Mouse (Mus musculus) heart, embryonic 12.5 days (tissue): Measurements from ENCODE around the gene Cldn24. TPM values are rescaled to one million over a fixed set of nuclear protein-coding genes. Genes with fewer than 3 reads are reported as not detected.

Source experiments
- ATAC-seq: fragments of 200-750 bp; cut with Nextera tagmentation; 2 replicates; pipeline ENCODE4 v1.8.0; 2017; ENCODE audit warnings: moderate TSS enrichment, moderate library complexity; ENCODE audit not compliant: insufficient number of reproducible peaks, low FRiP score
- H3K27ac ChIP-seq: fragments of 300-500 bp; sonication (generic); 2 replicates; pipeline ENCODE4 v1.5.1; 2016; ENCODE audit warnings: mild to moderate bottlenecking, moderate library complexity; ENCODE audit not compliant: poor library complexity, severe bottlenecking
- H3K27me3 ChIP-seq: fragments of 300-500 bp; sonication (generic); replicated peaks from 2 replicates; pipeline ENCODE4 v1.6.1; 2016; ENCODE audit warnings: mild to moderate bottlenecking, moderate library complexity
- H3K36me3 ChIP-seq: fragments of 300-500 bp; sonication (generic); 2 replicates; pipeline ENCODE4 v1.6.1; 2016; ENCODE audit warnings: mild to moderate bottlenecking, moderate library complexity
- H3K4me1 ChIP-seq: fragments of 300-500 bp; sonication (generic); replicated peaks from 2 replicates; pipeline ENCODE4 v1.6.1; 2016; ENCODE audit warnings: mild to moderate bottlenecking
- H3K4me2 ChIP-seq: fragments of 300-500 bp; sonication (generic); 2 replicates; pipeline ENCODE4 v1.6.1; 2016; ENCODE audit warnings: mild to moderate bottlenecking, moderate library complexity
- H3K4me3 ChIP-seq: fragments of 300-500 bp; sonication (generic); 2 replicates; pipeline ENCODE4 v1.5.1; 2016; ENCODE audit warnings: mild to moderate bottlenecking
- H3K9ac ChIP-seq: fragments of 300-500 bp; sonication (generic); 2 replicates; pipeline ENCODE4 v1.6.1; 2016; ENCODE audit warnings: mild to moderate bottlenecking, moderate library complexity
- H3K9me3 ChIP-seq: fragments of 300-500 bp; sonication (generic); replicated peaks from 2 replicates; pipeline ENCODE4 v1.6.1; 2016; ENCODE audit warnings: mild to moderate bottlenecking, moderate library complexity
- WGBS: fragments of 180-500 bp; shearing (Covaris S2); methylation state at CpG from one replicate; pipeline ENCODE4 v1.1.7; 2016; 5-methylcytosine and 5-hydroxymethylcytosine counted together
- polyA plus RNA-seq: library from polyadenylated mRNA; unstranded; fragments of >200 nt; fragmentation: Nextera tagmentation; extraction: Ambion mirVana; gene quantifications from 2 replicates; pipeline ENCODE4 v1.2.1, GENCODE M21; 2016

Gene Cldn24
- polyA plus RNA-seq, 1 experiment from 2014 or later: not detected

DNA sequence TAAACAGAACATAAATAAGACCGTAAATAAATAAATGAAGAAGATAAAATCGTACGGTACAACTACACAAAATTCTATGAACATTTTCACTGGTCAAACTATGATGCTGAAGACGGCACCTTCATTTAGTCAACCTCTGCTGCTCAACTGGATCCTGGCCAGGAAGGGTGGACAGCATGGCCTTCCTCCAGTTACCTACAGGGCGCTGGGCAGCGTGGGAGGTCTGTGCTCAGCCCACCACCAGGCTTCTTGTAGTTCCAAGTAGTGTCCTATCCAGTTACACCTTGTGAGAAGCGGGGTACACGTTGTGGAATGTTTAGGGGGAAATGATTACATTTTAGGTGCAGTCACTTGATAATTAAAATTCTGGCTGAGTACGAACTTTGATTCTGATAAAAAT is 5.0 kb downstream of the Cldn24 start:
- Histone ChIP-seq H3K9ac (no peak overlapping the region), H3K27me3 (no peaks in the 10 kb centered on the region), H3K4me3 (no peak overlapping the region), H3K4me1 (peaks cover 9% of the 10 kb centered on the region), H3K4me2 (no peak overlapping the region), H3K36me3 (peaks cover 44% of the 10 kb centered on the region), H3K9me3 (no peaks in the 10 kb centered on the region), H3K27ac (no peak overlapping the region)
- ATAC-seq: no peak
- WGBS: 87% methylated on average over 9 of the region's 9 CpGs

DNA sequence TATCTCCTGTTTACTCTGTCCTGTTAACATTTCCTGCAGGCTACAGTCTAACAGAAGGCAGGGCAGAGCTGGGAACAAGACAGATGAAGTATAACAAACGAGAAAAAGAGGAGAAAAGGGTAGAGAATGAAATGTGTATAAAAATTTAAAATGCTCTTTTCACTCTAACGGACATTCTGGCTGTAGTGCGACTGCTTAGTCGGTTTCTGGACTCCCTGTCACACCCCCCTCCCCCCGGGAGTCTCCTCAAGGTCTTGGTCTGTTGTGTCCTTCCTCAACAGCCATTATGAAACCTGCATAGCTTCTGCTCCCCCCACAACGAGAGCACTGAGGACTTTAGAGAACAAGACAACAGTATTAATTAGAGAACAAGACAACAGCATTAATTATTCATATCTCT is 10.7 kb downstream of the Cldn24 start:
- Histone ChIP-seq H3K27me3 (no peaks in the 10 kb centered on the region), H3K4me1 (no peaks in the 10 kb centered on the region), H3K9me3 (no peaks in the 10 kb centered on the region), H3K4me3 (no peak overlapping the region), H3K9ac (no peak overlapping the region), H3K27ac (no peak overlapping the region), H3K4me2 (no peak overlapping the region), H3K36me3 (peaks cover 58% of the 10 kb centered on the region)
- WGBS: 74% methylated on average over 6 of the region's 6 CpGs
- no peak for ATAC-seq

DNA sequence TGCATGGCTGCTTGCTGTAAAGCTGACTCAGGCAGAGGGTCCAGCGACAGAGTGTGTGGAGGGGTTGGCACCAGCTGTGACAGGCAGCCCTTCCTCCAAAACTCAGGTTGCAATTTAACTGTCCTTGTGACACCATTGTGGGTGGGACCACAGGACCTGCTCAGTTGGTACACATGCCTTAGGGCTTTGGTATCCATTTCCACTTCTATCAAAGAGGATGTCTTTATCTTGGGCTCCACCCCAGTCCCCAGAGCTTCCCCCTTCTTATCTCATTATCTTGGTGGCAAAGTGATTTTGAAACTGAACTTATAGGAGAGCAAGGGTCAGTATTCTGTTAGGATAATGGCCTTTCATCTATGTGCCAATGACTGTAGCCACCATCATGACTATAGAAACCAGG is 12.0 kb downstream of the Cldn24 start:
- Histone ChIP-seq H3K4me1 (no peaks in the 10 kb centered on the region), H3K27me3 (no peaks in the 10 kb centered on the region), H3K27ac (no peak overlapping the region), H3K9me3 (no peaks in the 10 kb centered on the region), H3K9ac (no peak overlapping the region), H3K4me3 (no peak overlapping the region), H3K36me3 (peaks cover 56% of the 10 kb centered on the region), H3K4me2 (no peak overlapping the region)
- ATAC-seq: no peak
- 78% methylated on average over 1 of the region's 1 CpGs for WGBS

DNA sequence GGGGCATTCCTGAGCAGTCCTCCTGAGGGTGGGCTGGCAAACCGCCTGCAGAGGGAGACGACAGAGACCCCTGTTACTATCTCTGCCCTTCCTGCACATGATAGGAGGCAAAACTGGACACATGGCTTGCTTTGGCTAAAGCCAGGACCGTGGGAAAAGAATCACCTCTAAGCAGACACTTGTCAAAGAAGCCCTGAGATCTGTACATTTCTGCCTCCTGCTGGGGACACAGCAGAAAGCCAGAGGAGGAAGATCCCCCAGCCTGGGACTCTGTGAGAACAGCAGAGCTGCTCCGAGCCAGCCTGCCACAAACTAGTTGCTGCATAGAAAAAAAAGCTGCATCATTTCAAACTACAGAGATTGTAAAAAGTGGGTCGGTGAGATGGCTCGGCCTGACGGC is 21.1 kb downstream of the Cldn24 start:
- Histone ChIP-seq H3K9me3 (no peaks in the 10 kb centered on the region), H3K4me2 (no peak overlapping the region), H3K27me3 (no peaks in the 10 kb centered on the region), H3K4me1 (no peaks in the 10 kb centered on the region), H3K27ac (no peak overlapping the region), H3K9ac (no peak overlapping the region), H3K4me3 (no peak overlapping the region), H3K36me3 (peaks cover 84% of the 10 kb centered on the region)
- WGBS: 69% methylated on average over 7 of the region's 7 CpGs
- peak; percentile 63; the same call in 1 of the 2 replicates for ATAC-seq

DNA sequence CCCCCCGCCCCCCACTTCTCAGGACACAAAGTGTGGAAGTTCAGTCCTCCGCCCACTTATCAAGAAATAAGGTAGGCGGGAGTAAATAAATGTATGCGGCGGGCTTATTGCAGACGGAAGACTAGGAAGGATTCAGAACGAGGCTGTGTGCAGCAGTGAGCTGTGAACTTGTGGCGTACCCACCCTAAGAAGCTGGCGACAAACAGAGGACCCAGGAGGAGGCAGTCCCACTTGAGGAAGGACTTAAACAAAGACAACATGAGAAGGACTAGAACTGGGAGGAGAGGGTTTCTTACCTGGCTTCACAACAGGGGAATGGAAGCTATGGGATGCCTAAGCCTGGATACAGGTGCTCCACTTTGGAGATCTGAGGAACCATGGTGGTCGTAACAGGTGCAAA is 21.7 kb downstream of the Cldn24 start:
- 88% methylated on average over 10 of the region's 10 CpGs for WGBS
- H3K9ac ChIP-seq: no peak overlapping the region
- ATAC-seq: no peak

DNA sequence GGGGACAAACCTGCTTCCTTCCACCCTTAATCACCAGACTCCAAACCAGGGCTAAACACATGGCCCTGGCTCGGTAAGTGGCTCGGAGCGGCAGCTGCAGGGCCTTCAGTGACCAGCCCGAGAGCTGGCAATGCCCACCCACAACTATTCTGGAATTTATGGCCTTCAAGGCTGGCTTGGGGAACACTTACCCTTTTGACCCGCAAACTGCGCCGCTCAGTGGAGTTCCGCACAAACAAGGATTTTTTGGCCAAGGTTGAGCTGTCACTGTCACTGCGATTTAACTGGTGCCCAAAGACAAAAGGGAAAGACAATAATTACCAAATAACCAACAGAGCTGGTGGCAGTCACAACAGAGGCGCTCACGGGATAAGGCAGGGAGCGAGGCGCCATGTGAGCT is 24.0 kb downstream of the Cldn24 start:
- H3K9ac ChIP-seq: no peak overlapping the region
- H3K27me3 ChIP-seq: no peaks in the 10 kb centered on the region
- no peak overlapping the region for H3K27ac ChIP-seq
- ATAC-seq: no peak
- H3K36me3 ChIP-seq: peaks cover 88% of the 10 kb centered on the region
- H3K4me1 ChIP-seq: no peaks in the 10 kb centered on the region
- no peaks in the 10 kb centered on the region for H3K9me3 ChIP-seq
- no peak overlapping the region for H3K4me3 ChIP-seq
- 89% methylated on average over 13 of the region's 13 CpGs for WGBS
- no peak overlapping the region for H3K4me2 ChIP-seq

More for the DNA sequence above, 21.7 kb downstream of the Cldn24 start:
- Histone ChIP-seq H3K4me3 (no peak overlapping the region), H3K36me3 (peaks cover 85% of the 10 kb centered on the region), H3K4me1 (no peaks in the 10 kb centered on the region), H3K27ac (no peak overlapping the region), H3K9me3 (no peaks in the 10 kb centered on the region), H3K4me2 (no peak overlapping the region), H3K27me3 (no peaks in the 10 kb centered on the region)

DNA sequence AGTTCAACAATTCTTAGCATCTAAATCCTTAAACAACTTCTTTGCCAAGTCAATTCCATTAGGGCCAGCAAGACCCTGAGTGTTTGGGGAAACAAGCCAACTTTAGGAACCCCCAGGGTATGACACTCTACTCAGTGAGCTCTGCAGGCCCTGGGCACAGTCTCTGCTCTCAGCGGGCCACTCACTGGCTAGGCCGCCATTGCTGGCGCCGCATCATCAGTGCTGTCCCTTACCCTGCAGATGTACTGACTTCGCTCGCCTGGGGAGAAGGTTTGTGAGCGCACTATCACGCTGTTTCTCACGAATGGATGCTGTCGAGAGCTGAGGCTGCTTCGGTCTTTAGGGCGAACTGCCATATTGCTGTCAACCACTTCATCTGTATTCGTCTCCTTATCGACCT is 25.2 kb downstream of the Cldn24 start:
- no peak overlapping the region for H3K27ac ChIP-seq
- H3K4me3 ChIP-seq: no peak overlapping the region
- peaks cover 2% of the 10 kb centered on the region; the same call in 1 of the 2 replicates for H3K4me1 ChIP-seq
- H3K4me2 ChIP-seq: no peak overlapping the region
- no peak overlapping the region for H3K9ac ChIP-seq
- WGBS: 87% methylated on average over 14 of the region's 14 CpGs
- H3K27me3 ChIP-seq: no peaks in the 10 kb centered on the region
- H3K36me3 ChIP-seq: peaks cover 89% of the 10 kb centered on the region
- H3K9me3 ChIP-seq: no peaks in the 10 kb centered on the region
- no peak for ATAC-seq

DNA sequence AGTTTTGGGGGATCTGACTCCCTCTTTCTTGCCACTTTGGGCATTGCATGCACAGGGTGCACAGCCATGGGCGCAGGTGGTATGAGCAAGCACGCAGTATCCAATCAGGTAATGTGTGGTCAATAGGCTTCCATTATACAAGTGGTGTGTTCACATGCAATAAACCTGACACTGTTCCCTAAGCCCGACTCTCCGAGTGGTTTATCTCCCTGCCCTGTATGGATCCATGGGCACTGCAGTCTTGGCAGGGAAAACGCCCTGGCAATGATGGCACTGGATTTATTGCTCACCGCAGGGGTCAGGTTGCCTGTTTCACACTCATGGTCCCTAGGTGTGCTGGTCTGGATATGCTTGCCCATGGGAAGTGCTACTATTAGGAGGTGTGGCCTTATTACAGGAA is 26.0 kb downstream of the Cldn24 start:
- Histone ChIP-seq H3K9ac (no peak overlapping the region), H3K27ac (no peak overlapping the region), H3K4me2 (no peak overlapping the region), H3K27me3 (no peaks in the 10 kb centered on the region), H3K4me3 (no peak overlapping the region), H3K36me3 (peaks cover 83% of the 10 kb centered on the region), H3K4me1 (peaks cover 10% of the 10 kb centered on the region), H3K9me3 (no peaks in the 10 kb centered on the region)
- WGBS: 92% methylated on average over 6 of the region's 6 CpGs
- no peak for ATAC-seq

DNA sequence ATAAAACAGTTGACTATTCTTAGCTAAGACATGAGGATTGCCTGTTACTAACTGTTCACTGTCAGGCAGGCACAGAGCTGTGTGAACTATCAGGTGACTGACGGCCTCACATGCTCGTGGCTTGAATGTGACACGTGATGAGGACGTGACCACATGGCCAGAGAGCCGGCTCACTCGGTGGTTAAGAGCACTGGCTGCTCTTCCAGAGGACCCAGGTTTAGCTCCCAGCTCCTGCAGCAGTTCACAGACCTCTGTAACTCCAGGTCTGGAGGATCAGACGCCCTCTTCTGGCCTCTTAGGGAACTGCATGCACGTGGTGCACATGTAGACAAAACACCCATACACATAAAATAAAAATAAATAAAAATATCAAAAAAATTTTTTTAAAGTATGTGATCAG is 27.9 kb downstream of the Cldn24 start:
- no peaks in the 10 kb centered on the region for H3K9me3 ChIP-seq
- no peaks in the 10 kb centered on the region for H3K27me3 ChIP-seq
- H3K36me3 ChIP-seq: peaks cover 84% of the 10 kb centered on the region
- H3K4me3 ChIP-seq: no peak overlapping the region
- H3K27ac ChIP-seq: no peak overlapping the region
- no peak overlapping the region for H3K9ac ChIP-seq
- no peak overlapping the region for H3K4me2 ChIP-seq
- 70% methylated on average over 8 of the region's 8 CpGs for WGBS
- no peak for ATAC-seq
- peaks cover 14% of the 10 kb centered on the region for H3K4me1 ChIP-seq

DNA sequence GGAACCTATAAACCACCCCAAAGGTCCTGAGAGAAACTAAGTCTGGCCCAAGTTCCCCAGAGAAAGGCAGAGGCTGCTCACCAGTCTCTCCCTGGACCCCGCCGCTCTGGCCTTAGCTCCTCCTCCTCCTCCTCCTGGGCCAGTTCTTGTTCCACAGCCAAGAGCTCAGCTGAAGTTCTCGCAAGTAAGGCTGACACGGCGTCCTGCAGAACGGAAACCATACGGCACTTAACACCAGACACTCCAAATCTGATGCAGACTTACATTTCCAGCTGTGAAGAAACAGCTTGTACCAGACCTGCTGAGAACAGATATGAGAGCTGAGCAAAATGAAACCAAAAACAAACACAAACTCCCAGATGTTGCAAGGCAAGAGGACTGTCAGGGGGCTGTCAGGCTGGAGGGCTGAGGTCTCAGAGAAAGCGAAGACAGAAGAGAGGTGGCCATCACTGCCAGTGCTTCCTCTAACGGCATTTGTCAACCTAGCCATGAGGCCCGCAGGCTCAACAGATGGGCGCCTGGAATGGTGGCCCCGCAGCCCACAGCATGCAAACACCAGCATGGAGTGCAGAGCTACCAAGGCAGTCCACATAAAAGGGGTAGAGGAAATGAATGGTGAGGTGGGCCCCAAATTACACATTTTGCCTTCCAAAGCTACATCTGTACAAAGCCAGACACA is 30.0 kb downstream of the Cldn24 start:
- H3K4me3 ChIP-seq: peak overlapping the region; percentile 7; the same call in 1 of the 2 replicates

DNA sequence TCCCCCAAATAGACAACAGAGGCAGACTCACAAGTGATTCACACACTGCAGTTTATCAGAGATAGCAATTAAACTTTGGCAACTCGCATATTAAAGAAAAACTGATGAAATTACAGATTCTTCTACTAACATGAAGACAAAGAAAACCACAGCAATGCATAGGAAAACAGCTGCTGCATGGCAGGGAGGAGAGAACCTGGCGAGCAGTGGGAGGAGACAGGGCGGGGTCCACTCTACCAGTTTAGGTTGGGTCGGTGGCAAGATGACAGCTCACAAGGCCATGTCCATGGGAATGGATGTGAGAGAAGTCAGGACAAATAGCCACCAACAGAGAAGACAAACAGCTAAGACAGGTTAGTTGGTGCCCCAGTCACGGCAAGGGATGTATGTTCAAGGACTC is 30.8 kb downstream of the Cldn24 start:
- Histone ChIP-seq H3K27me3 (no peaks in the 10 kb centered on the region), H3K4me2 (no peak overlapping the region), H3K36me3 (peaks cover 77% of the 10 kb centered on the region), H3K4me1 (peaks cover 14% of the 10 kb centered on the region), H3K9ac (no peak overlapping the region), H3K27ac (0 out of 2 replicates have a peak overlapping the region, but pooled peaks have one; percentile 36), H3K9me3 (no peaks in the 10 kb centered on the region), H3K4me3 (no peak overlapping the region)
- WGBS: 81% methylated on average over 5 of the region's 5 CpGs
- no peak for ATAC-seq

More for the DNA sequence above, 30.0 kb downstream of the Cldn24 start:
- Histone ChIP-seq H3K27ac (peak overlapping the region; percentile 36), H3K9me3 (no peaks in the 10 kb centered on the region), H3K36me3 (peaks cover 81% of the 10 kb centered on the region), H3K4me2 (peak overlapping the region; percentile 42), H3K27me3 (no peaks in the 10 kb centered on the region), H3K4me1 (peaks cover 14% of the 10 kb centered on the region), H3K9ac (no peak overlapping the region)
- ATAC-seq: peak; percentile 58
- WGBS: 45% methylated on average over 12 of the region's 12 CpGs

DNA sequence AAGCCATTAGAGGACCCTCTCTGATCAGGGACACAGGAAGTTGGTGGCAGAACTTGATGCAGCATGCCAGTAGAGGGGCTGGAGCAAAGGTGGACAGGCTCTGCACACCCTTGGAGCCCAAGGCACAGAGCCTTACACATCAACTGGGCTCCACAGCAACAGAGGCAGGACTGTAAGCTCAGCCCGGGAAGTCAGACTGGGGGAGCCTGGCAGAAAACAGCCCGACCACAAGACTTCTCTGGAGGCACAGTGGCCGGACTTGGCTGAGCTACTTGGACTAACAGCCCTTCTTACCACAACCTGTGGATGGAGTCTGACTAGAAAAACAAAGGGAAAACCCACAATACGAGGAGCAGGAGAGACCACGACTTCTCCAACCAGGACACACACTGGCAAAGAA is 31.4 kb downstream of the Cldn24 start:
- Histone ChIP-seq H3K4me1 (peaks cover 14% of the 10 kb centered on the region), H3K4me2 (no peak overlapping the region), H3K9me3 (no peaks in the 10 kb centered on the region), H3K36me3 (peaks cover 77% of the 10 kb centered on the region), H3K9ac (no peak overlapping the region), H3K4me3 (no peak overlapping the region), H3K27ac (no peak overlapping the region), H3K27me3 (no peaks in the 10 kb centered on the region)
- WGBS: 89% methylated on average over 5 of the region's 5 CpGs
- 0 out of 2 replicates have a peak, but pooled peaks have one; percentile 16 for ATAC-seq
